Mouse (Mus musculus) kidney, embryonic 16.5 days (tissue): ENCODE measurements at regions not wholly inside any gene's neighbourhood (a gene's known extent, or its start where the extent isn't known, plus 50 kb on each side); places are given as distances from the start of the nearest gene placed in this dataset.
"Not testable (repeated sequence)": the region's sequence is repeated elsewhere in the genome, so short reads cannot be mapped to it uniquely, and the experiment has no call there.

Experiments used
- ATAC-seq: fragments of 200-750 bp; cut with Nextera tagmentation; 2 replicates; pipeline ENCODE4 v1.8.0; 2017; ENCODE audit warnings: moderate TSS enrichment; ENCODE audit not compliant: low FRiP score, low TSS enrichment
- H3K27ac ChIP-seq: fragments of 300-500 bp; sonication (generic); 2 replicates; pipeline ENCODE4 v1.5.1; 2014; ENCODE audit warnings: low read length
- H3K27me3 ChIP-seq: fragments of 300-500 bp; sonication (generic); 2 replicates; pipeline ENCODE4 v1.6.1; 2014; ENCODE audit warnings: low read length, control low read depth, mixed read lengths; ENCODE audit not compliant: insufficient read depth
- H3K36me3 ChIP-seq: fragments of 300-500 bp; sonication (generic); 2 replicates; pipeline ENCODE4 v1.6.1; 2014; ENCODE audit warnings: low read length, control low read depth, mixed read lengths; ENCODE audit not compliant: insufficient read depth
- H3K4me1 ChIP-seq: fragments of 300-500 bp; sonication (generic); 2 replicates; pipeline ENCODE4 v1.6.1; 2014; ENCODE audit warnings: low read length, control low read depth, mixed read lengths; ENCODE audit not compliant: insufficient read depth
- H3K4me2 ChIP-seq: fragments of 300-500 bp; sonication (generic); replicated peaks from 2 replicates; pipeline ENCODE4 v1.6.1; 2014; ENCODE audit warnings: low read depth, low read length
- H3K4me3 ChIP-seq: fragments of 300-500 bp; sonication (generic); 2 replicates; pipeline ENCODE4 v1.5.1; 2014; ENCODE audit warnings: mild to moderate bottlenecking, low read length
- H3K9ac ChIP-seq: fragments of 300-500 bp; sonication (generic); replicated peaks from 2 replicates; pipeline ENCODE4 v1.6.1; 2014; ENCODE audit warnings: low read length
- H3K9me3 ChIP-seq: fragments of 300-500 bp; sonication (generic); 2 replicates; pipeline ENCODE4 v1.6.1; 2016; ENCODE audit warnings: low read length, control low read depth
- WGBS: fragments of 180-500 bp; shearing (Covaris S2); extraction: QIAGEN DNeasy Blood & Tissue Kit; methylation state at CpG from one replicate; pipeline ENCODE4 v1.1.7; 2014; 5-methylcytosine and 5-hydroxymethylcytosine counted together

DNA sequence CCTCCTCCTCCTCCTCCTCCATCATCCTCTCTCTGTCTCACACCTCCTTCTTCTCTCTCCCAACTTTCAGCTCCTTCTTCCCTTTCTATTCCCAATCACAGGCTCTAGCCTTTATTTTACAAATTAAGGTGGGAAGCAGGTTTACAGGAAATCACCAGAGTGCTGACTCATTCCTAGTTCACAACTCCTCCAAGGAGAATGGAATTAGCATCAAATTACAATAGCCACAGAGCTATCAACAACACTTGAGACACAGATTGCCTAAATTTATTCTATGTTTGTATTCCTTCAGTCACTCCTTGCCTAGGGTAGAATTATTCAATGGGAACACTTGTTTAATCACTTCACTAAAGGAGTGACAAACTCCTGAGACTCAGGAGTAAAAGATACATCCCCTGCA is 523.5 kb downstream of the Adam6a start:
- Histone ChIP-seq H3K27ac (no peak overlapping the region), H3K4me2 (no peak overlapping the region), H3K36me3 (no peaks in the 10 kb centered on the region), H3K9ac (no peak overlapping the region), H3K4me1 (no peaks in the 10 kb centered on the region), H3K4me3 (no peak overlapping the region), H3K27me3 (no peaks in the 10 kb centered on the region), H3K9me3 (no peaks in the 10 kb centered on the region)
- ATAC-seq: no peak

DNA sequence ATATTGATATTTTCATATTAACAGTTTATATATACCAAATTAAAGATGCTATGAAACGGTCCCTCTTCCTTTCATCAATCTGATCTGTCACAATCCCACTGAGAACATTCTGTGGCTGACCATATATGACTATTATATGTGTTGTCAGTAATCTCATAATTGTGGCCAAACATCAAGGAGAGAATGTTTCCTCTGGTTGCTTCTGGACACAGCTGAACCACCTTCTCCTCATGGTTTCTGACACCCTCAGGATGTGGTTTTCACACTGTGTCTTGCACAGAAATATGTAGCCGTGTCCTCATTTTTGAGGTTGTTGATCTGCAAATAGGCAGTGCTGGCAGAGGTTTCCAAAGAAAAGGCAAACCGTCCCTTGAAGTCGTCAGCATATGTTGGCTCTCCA is 565.0 kb downstream of the Adam6a start:
- 86% methylated on average over 4 of the region's 4 CpGs for WGBS
- H3K27ac ChIP-seq, H3K4me1 ChIP-seq, H3K27me3 ChIP-seq, H3K4me3 ChIP-seq, H3K36me3 ChIP-seq, ATAC-seq, H3K9me3 ChIP-seq, H3K4me2 ChIP-seq, H3K9ac ChIP-seq: not testable (repeated sequence)

DNA sequence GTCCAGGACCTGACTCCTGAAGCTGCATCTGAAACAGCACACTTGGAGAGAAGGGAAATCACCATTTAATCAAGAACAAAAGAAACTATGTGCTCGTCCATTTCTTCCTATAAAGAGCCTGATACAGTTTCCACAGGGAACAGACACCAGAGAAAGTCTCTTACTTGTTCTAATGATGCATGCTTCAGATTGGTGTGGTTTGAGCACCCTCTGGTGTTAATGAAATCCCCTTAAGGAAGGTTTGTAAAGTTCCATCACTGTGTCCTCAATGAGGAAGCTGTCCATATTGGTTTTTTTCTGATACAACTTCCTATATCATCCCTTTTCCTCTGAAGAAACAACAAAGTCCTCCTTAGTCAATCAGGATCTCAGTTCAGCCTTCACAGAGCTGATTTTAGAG is 591.2 kb downstream of the Adam6a start:
- Histone ChIP-seq H3K9ac (no peak overlapping the region), H3K4me1 (no peaks in the 10 kb centered on the region), H3K27me3 (no peaks in the 10 kb centered on the region), H3K4me3 (no peak overlapping the region), H3K36me3 (no peaks in the 10 kb centered on the region), H3K4me2 (no peak overlapping the region), H3K27ac (no peak overlapping the region), H3K9me3 (peaks cover 4% of the 10 kb centered on the region)
- WGBS: 69% methylated on average over 1 of the region's 1 CpGs
- ATAC-seq: no peak

DNA sequence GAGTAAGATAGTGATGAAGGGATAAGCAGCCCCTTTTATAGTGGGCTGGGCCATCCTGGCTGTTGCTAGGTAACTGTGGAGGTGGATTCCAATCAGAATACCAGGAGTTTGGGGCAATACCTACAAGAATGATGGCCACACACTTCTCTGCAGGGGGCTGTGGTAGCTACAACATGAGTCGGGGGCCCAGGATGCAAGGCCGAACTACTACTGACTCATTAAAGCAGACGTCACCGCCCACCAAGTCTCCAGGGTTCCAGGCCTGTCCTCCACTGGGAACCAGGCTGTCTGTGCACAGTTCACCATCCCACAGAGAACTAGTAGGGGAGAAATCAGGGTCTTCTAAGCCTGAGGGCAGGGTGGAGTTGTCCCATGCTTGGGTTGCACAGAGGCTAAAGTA is 605.1 kb downstream of the Adam6a start:
- Histone ChIP-seq H3K36me3 (no peaks in the 10 kb centered on the region), H3K27ac (no peak overlapping the region), H3K27me3 (no peaks in the 10 kb centered on the region), H3K4me1 (no peaks in the 10 kb centered on the region), H3K4me3 (no peak overlapping the region), H3K9me3 (peaks cover 23% of the 10 kb centered on the region), H3K4me2 (no peak overlapping the region), H3K9ac (no peak overlapping the region)
- WGBS: 90% methylated on average over 4 of the region's 4 CpGs
- no peak for ATAC-seq

DNA sequence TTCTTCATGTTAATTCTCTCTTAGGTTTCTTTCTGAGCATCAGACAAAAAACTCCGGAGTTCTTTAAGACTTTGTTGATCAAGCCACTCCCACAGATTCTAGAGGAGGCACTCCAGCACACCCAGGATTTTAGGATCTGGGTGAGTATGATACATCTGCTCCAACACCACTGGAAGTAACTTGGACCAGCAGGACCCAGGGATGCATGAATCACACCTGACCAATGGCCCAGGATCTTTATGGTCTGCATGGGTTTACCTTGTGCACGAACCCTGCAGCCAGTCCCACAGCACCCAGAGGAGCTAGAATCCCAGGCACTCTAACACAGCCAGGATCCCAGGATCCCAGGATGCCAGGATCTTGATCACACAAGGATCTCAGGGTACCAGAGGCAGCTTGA is 628.6 kb downstream of the Adam6a start:
- Histone ChIP-seq H3K9me3 (peaks cover 3% of the 10 kb centered on the region; the same call in 1 of the 2 replicates), H3K27ac (no peak overlapping the region), H3K9ac (no peak overlapping the region), H3K4me3 (no peak overlapping the region), H3K4me2 (no peak overlapping the region), H3K4me1 (no peaks in the 10 kb centered on the region), H3K36me3 (no peaks in the 10 kb centered on the region), H3K27me3 (no peaks in the 10 kb centered on the region)
- 77% methylated on average over 2 of the region's 2 CpGs for WGBS
- no peak for ATAC-seq

DNA sequence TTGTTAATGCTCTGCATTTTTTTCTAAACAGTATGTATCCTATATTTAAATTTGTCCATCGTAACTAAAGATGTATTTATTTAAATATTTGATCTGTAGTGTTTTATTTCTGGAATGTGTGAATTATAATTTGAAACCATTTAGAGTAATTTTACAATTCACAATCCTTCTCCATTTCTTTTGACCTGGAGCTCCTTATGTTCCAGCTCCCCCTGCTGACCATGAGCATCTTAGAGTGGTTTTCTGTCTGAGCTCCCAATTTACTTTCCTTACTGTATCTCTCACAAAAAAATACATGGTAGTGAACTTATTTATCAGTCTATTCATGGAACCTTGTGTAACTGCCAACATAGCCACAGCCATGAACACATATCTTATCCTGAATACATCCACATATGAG is 655.8 kb downstream of the Adam6a start:
- 64% methylated on average over 1 of the region's 1 CpGs for WGBS
- Histone ChIP-seq H3K4me3 (no peak overlapping the region), H3K4me1 (no peaks in the 10 kb centered on the region), H3K36me3 (no peaks in the 10 kb centered on the region), H3K4me2 (no peak overlapping the region), H3K9me3 (peaks cover 15% of the 10 kb centered on the region), H3K9ac (no peak overlapping the region), H3K27ac (no peak overlapping the region), H3K27me3 (no peaks in the 10 kb centered on the region)
- no peak for ATAC-seq

DNA sequence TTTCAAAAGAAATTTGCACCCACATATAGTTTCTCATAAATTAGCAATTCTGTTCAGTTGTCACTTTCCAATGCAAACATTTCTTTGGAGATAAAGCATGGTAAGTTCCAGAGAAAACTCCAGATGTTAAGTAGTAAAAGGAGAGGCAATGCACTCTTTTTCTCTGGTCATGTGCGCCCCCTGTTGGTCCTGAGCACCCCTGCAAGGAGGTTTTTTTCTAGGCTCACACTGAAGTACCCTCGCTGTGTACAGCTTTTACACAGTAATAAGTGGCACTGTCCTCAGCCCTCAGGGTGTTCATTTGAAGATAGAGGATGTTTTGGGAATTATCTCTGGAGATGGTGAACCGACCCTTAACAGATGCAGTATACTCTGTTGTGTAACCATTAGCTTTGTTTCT is 678.8 kb downstream of the Adam6a start:
- no peak for ATAC-seq
- Histone ChIP-seq H3K9me3 (peaks cover 17% of the 10 kb centered on the region), H3K4me3 (no peak overlapping the region), H3K27me3 (no peaks in the 10 kb centered on the region), H3K27ac (no peak overlapping the region), H3K4me1 (no peaks in the 10 kb centered on the region), H3K4me2 (no peak overlapping the region), H3K36me3 (no peaks in the 10 kb centered on the region), H3K9ac (no peak overlapping the region)
- 29% methylated on average over 3 of the region's 3 CpGs for WGBS
